Mouse (Mus musculus) lung, embryonic 16.5 days (tissue): Measurements from ENCODE around the gene Mx1. TPM values are rescaled to one million over a fixed set of nuclear protein-coding genes. Genes with fewer than 3 reads are reported as not detected.

Experiments used
- ATAC-seq: fragments of 200-750 bp; cut with Nextera tagmentation; 2 replicates; pipeline ENCODE4 v1.8.0; 2017; ENCODE audit warnings: low read depth, mild to moderate bottlenecking, moderate library complexity
- H3K27ac ChIP-seq: fragments of 300-500 bp; sonication (generic); 2 replicates; pipeline ENCODE4 v1.5.1; 2014; ENCODE audit warnings: mild to moderate bottlenecking, control low read depth, low read length
- H3K27me3 ChIP-seq: fragments of 300-500 bp; sonication (generic); 2 replicates; pipeline ENCODE4 v1.6.1; 2014; ENCODE audit warnings: low read depth, low read length, mixed read lengths; ENCODE audit not compliant: control insufficient read depth, insufficient read depth
- H3K36me3 ChIP-seq: fragments of 300-500 bp; sonication (generic); 2 replicates; pipeline ENCODE4 v1.6.1; 2014; ENCODE audit warnings: low read length; ENCODE audit not compliant: control insufficient read depth, insufficient read depth
- H3K4me1 ChIP-seq: fragments of 300-500 bp; sonication (generic); replicated peaks from 2 replicates; pipeline ENCODE4 v1.6.1; 2014; ENCODE audit warnings: low read length, mixed read lengths; ENCODE audit not compliant: control insufficient read depth, insufficient read depth
- H3K4me2 ChIP-seq: fragments of 300-500 bp; sonication (generic); 2 replicates; pipeline ENCODE4 v1.6.1; 2014; ENCODE audit warnings: low read depth, low read length, control low read depth
- H3K4me3 ChIP-seq: fragments of 300-500 bp; sonication (generic); 2 replicates; pipeline ENCODE4 v1.5.1; 2014; ENCODE audit warnings: mild to moderate bottlenecking, low read length, control low read depth
- H3K9ac ChIP-seq: fragments of 300-500 bp; sonication (generic); 2 replicates; pipeline ENCODE4 v1.6.1; 2014; ENCODE audit warnings: low read length, control low read depth
- H3K9me3 ChIP-seq: fragments of 300-500 bp; sonication (generic); 2 replicates; pipeline ENCODE4 v1.6.1; 2016; ENCODE audit warnings: low read length; ENCODE audit not compliant: control insufficient read depth
- WGBS: fragments of 180-500 bp; shearing (Covaris S2); extraction: QIAGEN DNeasy Blood & Tissue Kit; methylation state at CpG from one replicate; pipeline ENCODE4 v1.1.7; 2014; 5-methylcytosine and 5-hydroxymethylcytosine counted together
- polyA plus RNA-seq: library from polyadenylated mRNA; unstranded; fragments of >200 nt; fragmentation: Nextera tagmentation; extraction: Ambion mirVana; gene quantifications from 2 replicates; pipeline ENCODE4 v1.2.1, GENCODE M21; 2015

The Mx1 gene
- polyA plus RNA-seq, 1 experiment from 2014 or later, result 0.45 TPM

- H3K9ac ChIP-seq, result no peak overlapping the region
- no peaks in the 10 kb centered on the region for H3K9me3 ChIP-seq
- no peak for ATAC-seq
- H3K4me2 ChIP-seq, result no peak overlapping the region
- H3K36me3 ChIP-seq, result no peaks in the 10 kb centered on the region
- no peaks in the 10 kb centered on the region for H3K4me1 ChIP-seq
- H3K27me3 ChIP-seq, result no peaks in the 10 kb centered on the region
- H3K4me3 ChIP-seq, result no peak overlapping the region
- 49% methylated on average over 4 of the region's 4 CpGs for WGBS
- H3K27ac ChIP-seq, result no peak overlapping the region
Observed at GRCm38 (mm10) chr16:97431328-97431727, 31.4 kb downstream of the Mx1 start.

GRCm38 (mm10) chr16:97430091-97430490 lies 32.6 kb downstream of the Mx1 start:
- Histone ChIP-seq H3K4me1 (no peaks in the 10 kb centered on the region), H3K36me3 (no peaks in the 10 kb centered on the region), H3K27me3 (no peaks in the 10 kb centered on the region), H3K9me3 (no peaks in the 10 kb centered on the region), H3K27ac (no peak overlapping the region), H3K4me2 (no peak overlapping the region), H3K9ac (no peak overlapping the region), H3K4me3 (no peak overlapping the region)
- 92% methylated on average over 4 of the region's 4 CpGs for WGBS
- no peak for ATAC-seq

GRCm38 (mm10) chr16:97428026-97428425 lies 34.7 kb downstream of the Mx1 start:
- Histone ChIP-seq H3K27ac (no peak overlapping the region), H3K4me3 (no peak overlapping the region), H3K9me3 (no peaks in the 10 kb centered on the region), H3K36me3 (no peaks in the 10 kb centered on the region), H3K9ac (no peak overlapping the region), H3K27me3 (no peaks in the 10 kb centered on the region), H3K4me1 (no peaks in the 10 kb centered on the region), H3K4me2 (no peak overlapping the region)
- WGBS, result 71% methylated on average over 3 of the region's 3 CpGs
- ATAC-seq, result no peak

GRCm38 (mm10) chr16:97423627-97424026 lies 39.1 kb downstream of the Mx1 start:
- Histone ChIP-seq H3K9me3 (no peaks in the 10 kb centered on the region), H3K27ac (no peak overlapping the region), H3K27me3 (no peaks in the 10 kb centered on the region), H3K36me3 (no peaks in the 10 kb centered on the region), H3K4me3 (no peak overlapping the region), H3K9ac (no peak overlapping the region), H3K4me1 (no peaks in the 10 kb centered on the region), H3K4me2 (no peak overlapping the region)
- 47% methylated on average over 1 of the region's 1 CpGs for WGBS
- no peak for ATAC-seq

DNA sequence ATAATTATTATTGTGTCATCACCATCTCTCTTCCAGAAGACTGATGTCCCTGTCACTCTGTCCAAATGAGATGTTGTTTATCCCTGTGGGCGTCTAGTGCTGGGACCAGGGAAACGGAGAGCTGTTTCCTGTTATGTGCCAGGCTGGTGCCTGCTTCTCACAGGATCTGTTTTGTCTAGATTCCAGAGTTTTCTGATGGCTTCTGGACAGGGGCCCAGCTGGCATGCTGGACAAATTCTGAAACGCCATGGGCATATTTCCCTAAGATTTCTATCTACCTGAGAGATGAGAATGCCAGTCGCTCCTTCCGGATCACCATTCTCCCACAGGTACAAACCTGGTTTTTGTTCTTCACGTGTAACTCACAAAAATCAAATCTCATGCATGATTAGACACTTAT lies 41.0 kb downstream of the Mx1 start:
- no peaks in the 10 kb centered on the region for H3K27me3 ChIP-seq
- no peak overlapping the region for H3K9ac ChIP-seq
- H3K9me3 ChIP-seq, result no peaks in the 10 kb centered on the region
- H3K4me1 ChIP-seq, result no peaks in the 10 kb centered on the region
- ATAC-seq, result no peak
- no peak overlapping the region for H3K4me3 ChIP-seq
- no peak overlapping the region for H3K4me2 ChIP-seq
- H3K27ac ChIP-seq, result no peak overlapping the region
- 64% methylated on average over 6 of the region's 6 CpGs for WGBS
- H3K36me3 ChIP-seq, result no peaks in the 10 kb centered on the region

DNA sequence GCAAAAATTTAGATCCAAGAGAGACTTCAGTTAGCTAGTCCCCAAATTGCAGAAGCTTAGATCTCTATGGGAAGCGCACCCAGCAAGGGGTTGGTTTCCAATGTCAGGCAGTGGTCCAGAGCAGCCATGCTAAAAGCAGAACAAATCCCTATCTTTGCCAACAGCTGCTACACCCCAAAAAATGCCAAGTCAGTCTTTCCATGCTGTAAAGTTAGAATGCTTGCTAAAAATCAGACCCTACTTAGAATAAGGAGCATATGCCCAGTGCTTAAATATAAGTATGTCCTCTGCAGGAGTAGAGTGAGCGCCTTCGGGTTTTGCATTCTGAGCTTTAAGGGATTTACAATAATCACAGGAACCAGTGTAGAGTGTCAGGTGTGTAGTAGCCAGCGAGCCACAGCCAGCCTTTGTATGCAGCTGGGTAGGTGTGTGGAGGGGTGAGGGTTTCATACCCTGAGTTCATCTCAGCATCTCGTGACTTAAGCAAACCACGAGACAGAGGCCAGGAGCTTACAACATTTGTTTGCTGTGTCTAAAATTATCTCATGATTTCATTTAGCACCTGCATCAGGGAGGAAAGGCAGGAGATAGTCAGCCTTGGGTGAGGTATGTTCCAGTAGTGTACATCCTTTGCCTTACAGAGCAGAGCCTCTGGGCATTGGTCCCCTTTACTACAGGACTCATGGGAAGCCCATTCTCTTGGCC lies 43.8 kb downstream of the Mx1 start:
- Histone ChIP-seq H3K9ac (no peak overlapping the region), H3K27ac (no peak overlapping the region), H3K36me3 (no peaks in the 10 kb centered on the region), H3K4me3 (no peak overlapping the region), H3K4me1 (no peaks in the 10 kb centered on the region), H3K4me2 (no peak overlapping the region), H3K9me3 (no peaks in the 10 kb centered on the region), H3K27me3 (no peaks in the 10 kb centered on the region)
- ATAC-seq, result no peak
- 85% methylated on average over 6 of the region's 6 CpGs for WGBS

DNA sequence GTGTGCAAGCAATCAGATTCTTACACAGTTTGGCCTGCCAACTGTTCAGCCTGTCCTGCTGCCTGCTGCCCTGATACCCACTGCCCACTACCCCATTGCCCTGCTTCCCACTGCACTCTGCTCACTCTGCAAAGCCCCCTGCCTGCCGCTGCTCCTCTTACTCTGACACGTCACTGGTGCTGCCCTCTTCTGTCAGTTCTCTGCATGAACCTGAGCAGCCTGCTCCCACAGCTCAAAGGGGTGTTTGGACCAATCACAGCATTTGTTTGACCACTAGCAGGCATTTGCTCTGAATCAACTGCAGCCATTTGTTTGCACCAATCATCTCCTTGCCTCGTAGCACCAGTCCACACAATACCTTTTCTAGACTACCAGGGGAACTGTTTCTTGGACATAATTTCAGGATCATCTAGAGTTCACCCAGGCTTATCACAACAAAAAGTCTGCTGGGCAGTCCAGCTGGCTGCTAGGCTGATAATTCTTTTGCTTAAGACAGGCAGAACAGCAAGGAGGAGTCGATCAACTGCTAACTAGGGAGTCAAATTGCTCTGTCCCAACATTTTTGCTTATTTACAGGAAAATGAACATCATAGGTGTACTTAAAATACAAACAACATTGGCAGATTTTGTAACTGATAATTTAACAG lies 44.7 kb downstream of the Mx1 start:
- Histone ChIP-seq H3K4me1 (no peaks in the 10 kb centered on the region), H3K9me3 (no peaks in the 10 kb centered on the region), H3K27ac (no peak overlapping the region), H3K9ac (no peak overlapping the region), H3K4me2 (no peak overlapping the region), H3K27me3 (no peaks in the 10 kb centered on the region), H3K36me3 (no peaks in the 10 kb centered on the region), H3K4me3 (no peak overlapping the region)
- peak; percentile 77 for ATAC-seq
- 9% methylated on average over 4 of the region's 4 CpGs for WGBS

DNA sequence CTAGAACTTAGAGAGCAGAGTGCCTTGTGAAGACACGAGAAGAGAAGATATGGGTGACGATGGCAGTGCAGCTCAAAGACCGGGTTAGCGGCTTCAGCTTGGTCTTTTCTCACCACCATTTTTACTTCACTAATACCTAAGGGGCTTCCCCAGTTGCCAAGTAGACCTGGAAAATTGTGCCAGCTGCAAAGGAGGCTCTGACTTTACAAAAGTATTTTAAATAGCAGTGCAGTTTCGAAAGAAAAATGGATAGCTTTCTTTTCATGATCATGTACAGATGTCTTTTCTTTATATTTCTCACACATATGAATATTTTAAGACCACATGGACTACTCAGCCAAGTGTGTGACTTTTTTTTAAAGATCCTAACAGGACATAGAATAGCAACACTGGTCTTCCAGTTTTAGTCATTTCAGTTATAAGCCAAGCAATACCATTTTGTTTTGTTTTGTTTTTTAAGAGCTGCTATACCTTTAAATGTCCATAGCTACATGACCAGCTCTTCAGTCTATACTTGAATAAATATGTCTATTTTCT lies 57.2 kb downstream of the Mx1 start:
- WGBS, result 91% methylated on average over 5 of the region's 5 CpGs
- H3K4me3 ChIP-seq, result no peak overlapping the region
- H3K9ac ChIP-seq, result no peak overlapping the region
- H3K4me1 ChIP-seq, result no peaks in the 10 kb centered on the region
- no peaks in the 10 kb centered on the region for H3K9me3 ChIP-seq
- no peak for ATAC-seq
- H3K36me3 ChIP-seq, result no peaks in the 10 kb centered on the region
- no peaks in the 10 kb centered on the region for H3K27me3 ChIP-seq
- no peak overlapping the region for H3K4me2 ChIP-seq
- no peak overlapping the region for H3K27ac ChIP-seq

DNA sequence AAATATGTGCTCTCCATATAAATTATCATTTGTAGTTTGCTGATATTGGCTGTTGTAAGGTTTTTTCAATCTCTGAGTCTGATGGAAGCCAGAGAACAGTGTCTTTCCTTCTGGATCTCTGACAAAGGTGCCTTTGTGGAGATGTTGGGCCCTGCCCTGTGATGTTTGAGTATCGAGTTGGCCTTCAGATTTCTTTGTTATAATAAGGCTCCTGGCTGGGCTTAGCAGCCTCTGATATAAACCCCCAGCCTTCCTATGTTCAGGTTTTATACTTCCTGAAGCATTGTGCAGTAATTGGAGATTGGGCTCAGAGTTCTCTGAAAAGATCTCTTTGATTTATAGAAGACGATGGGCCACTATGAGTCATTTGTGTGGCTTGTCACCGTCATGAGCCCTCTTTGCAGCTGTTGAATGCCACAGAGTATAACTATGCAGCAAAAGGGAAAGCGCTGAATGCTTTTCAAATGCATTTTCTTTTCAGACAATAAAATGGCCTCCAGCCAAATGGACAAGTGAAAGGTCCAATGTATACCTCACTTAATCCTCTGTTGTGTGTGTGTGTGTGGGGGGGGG lies 60.4 kb downstream of the Mx1 start:
- Histone ChIP-seq H3K27ac (no peak overlapping the region), H3K4me1 (peaks cover 5% of the 10 kb centered on the region; the same call in 1 of the 2 replicates), H3K9me3 (no peaks in the 10 kb centered on the region), H3K4me3 (no peak overlapping the region), H3K4me2 (no peak overlapping the region), H3K9ac (no peak overlapping the region), H3K27me3 (no peaks in the 10 kb centered on the region), H3K36me3 (no peaks in the 10 kb centered on the region)
- ATAC-seq, result no peak
- 62% methylated on average over 4 of the region's 4 CpGs for WGBS
